Mouse (Mus musculus) CH12.LX (cell line): ENCODE measurements around the gene Miga2.
A peak's percentile ranks its signal among the peaks of the same experiment; 100 is the strongest.

Source experiments
- BHLHE40 ChIP-seq: IDR thresholded peaks from 2 replicates; pipeline ENCODE4 v1.6.1; 2011; ENCODE audit warnings: mild to moderate bottlenecking, low read depth, low read length, improper control_type of control experiment
- CTCF ChIP-seq, 2 experiments: IDR thresholded peaks in 1 of 2; conservative IDR thresholded peaks in 1 of 2; 2 replicates each; pipeline ENCODE4 v1.5.1; 2011 to 2012; ENCODE audit warnings: low read depth in 2 of 2, low read length in 2 of 2, improper control_type of control experiment in 1 of 2, inconsistent platforms in 1 of 2, mild to moderate bottlenecking in 1 of 2, moderate library complexity in 1 of 2
- EP300 ChIP-seq: IDR thresholded peaks from 2 replicates; pipeline ENCODE4 v1.6.1; 2011; ENCODE audit warnings: low read length, improper control_type of control experiment
- ETS1 ChIP-seq: conservative IDR thresholded peaks from 2 replicates; pipeline ENCODE4 v1.6.1; 2012; ENCODE audit warnings: low read depth, mild to moderate bottlenecking, inconsistent platforms, low read length, improper control_type of control experiment, moderate library complexity
- MAFK ChIP-seq: IDR thresholded peaks from 2 replicates; pipeline ENCODE4 v1.6.1; 2011; ENCODE audit warnings: low read length, improper control_type of control experiment; ENCODE audit not compliant: insufficient replicate concordance
- MAZ ChIP-seq: IDR thresholded peaks from 2 replicates; pipeline ENCODE4 v1.6.1; 2012; ENCODE audit warnings: low read depth, mild to moderate bottlenecking, inconsistent platforms, low read length, improper control_type of control experiment, moderate library complexity
- MXI1 ChIP-seq: IDR thresholded peaks from 2 replicates; pipeline ENCODE4 v1.6.1; 2011; ENCODE audit warnings: mild to moderate bottlenecking, low read depth, low read length, improper control_type of control experiment
- NELFE ChIP-seq: IDR thresholded peaks from 2 replicates; pipeline ENCODE4 v1.6.1; 2011; ENCODE audit warnings: low read depth, low read length, improper control_type of control experiment
- POLR2A ChIP-seq: IDR thresholded peaks from 2 replicates; pipeline ENCODE4 v1.6.1; 2011; ENCODE audit warnings: low read depth, mild to moderate bottlenecking, improper control_type of control experiment, low read length
- SIN3A ChIP-seq: IDR thresholded peaks from 2 replicates; pipeline ENCODE4 v1.6.1; 2012; ENCODE audit warnings: low read length, improper control_type of control experiment, inconsistent platforms
- TCF12 ChIP-seq: IDR thresholded peaks from 2 replicates; pipeline ENCODE4 v1.6.1; 2014; ENCODE audit warnings: low read depth, mild to moderate bottlenecking, inconsistent platforms, low read length, improper control_type of control experiment
- ZC3H11A ChIP-seq: IDR thresholded peaks from 2 replicates; pipeline ENCODE4 v1.6.1; 2012; ENCODE audit warnings: low read depth, mild to moderate bottlenecking, inconsistent platforms, low read length, improper control_type of control experiment
- ZMIZ1 ChIP-seq: IDR thresholded peaks from 2 replicates; pipeline ENCODE4 v1.6.1; 2012; ENCODE audit warnings: low read depth, mild to moderate bottlenecking, inconsistent platforms, low read length, improper control_type of control experiment
- ZNF384 ChIP-seq: IDR thresholded peaks from 2 replicates; pipeline ENCODE4 v1.6.1; 2012; ENCODE audit warnings: low read depth, low read length, improper control_type of control experiment, inconsistent platforms

DNA sequence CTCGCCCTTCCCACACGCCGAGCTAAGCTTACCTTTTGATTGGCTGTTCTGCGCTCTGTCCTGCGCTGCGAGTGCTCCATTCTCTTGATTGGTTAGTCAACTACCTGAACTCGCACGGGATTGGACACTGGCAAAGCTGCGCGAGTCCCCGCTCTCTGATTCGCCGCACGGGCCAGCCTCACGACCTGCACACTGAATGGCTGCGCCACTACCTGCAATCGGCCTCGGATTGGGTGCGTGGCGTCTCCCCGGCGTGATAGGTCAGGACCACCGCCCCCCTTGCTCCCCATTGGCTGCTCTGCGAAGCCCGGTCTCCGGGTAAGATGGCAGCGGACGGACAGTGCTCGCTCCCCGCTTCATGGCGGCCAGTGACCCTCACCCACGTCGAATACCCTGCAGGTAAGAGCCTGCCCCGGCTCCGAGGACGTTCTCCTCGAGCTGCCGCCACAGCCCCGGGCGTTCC is 28.1 kb downstream of the Miga2 start, which contains the start of gene Dolpp1:
- TF ChIP-seq EP300 (no peak), ZC3H11A (no peak), BHLHE40 (0 out of 2 replicates have a peak, but pooled peaks have one; percentile 27), ZNF384 (no peak), NELFE (peak; percentile 70; the same call in 1 of the 2 replicates), CTCF (conservative IDR thresholded peaks at IDR 0.05 in 1 of 2, IDR thresholded peaks at IDR 0.05 in 1 of 2; ENCODE audit: low read depth in 2 of 2, low read length in 2 of 2) (no peak), TCF12 (peak; percentile 68; the same call in 1 of the 2 replicates), MAFK (no peak), MAZ (0 out of 2 replicates have a peak, but pooled peaks have one; percentile 40), MXI1 (peak; percentile 77; the same call in 1 of the 2 replicates), SIN3A (peak; percentile 81), ETS1 (no peak), POLR2A (peak; percentile 71; the same call in 1 of the 2 replicates), ZMIZ1 (peak; percentile 83; the same call in 1 of the 2 replicates)
